Mouse (Mus musculus) heart, embryonic 14.5 days (tissue): ENCODE measurements around the gene Cpe. TPM values are rescaled to one million over a fixed set of nuclear protein-coding genes. Genes with fewer than 3 reads are reported as not detected.
"Not testable (repeated sequence)": the region's sequence is repeated elsewhere in the genome, so short reads cannot be mapped to it uniquely, and the experiment has no call there.

ENCODE experiments used
- ATAC-seq: fragments of 200-750 bp; cut with Nextera tagmentation; 2 replicates; pipeline ENCODE4 v1.8.0; 2017; ENCODE audit warnings: low read depth, moderate TSS enrichment; ENCODE audit not compliant: insufficient number of reproducible peaks, insufficient read depth, low FRiP score
- H3K27ac ChIP-seq, 2 experiments: fragments of 200-500 bp in 1 of 2; fragments of 300-500 bp in 1 of 2; sonication (generic) in 1 of 2; replicated peaks in 1 of 2; 2 replicates each; pipeline ENCODE4 v1.5.1; 2012 to 2014; ENCODE audit warnings: low read depth in 2 of 2, low read length in 2 of 2, control low read depth in 1 of 2, mild to moderate bottlenecking in 1 of 2, mixed read lengths in 1 of 2; ENCODE audit not compliant: control insufficient read depth in 1 of 2, insufficient read depth in 1 of 2
- H3K27me3 ChIP-seq: fragments of 300-500 bp; sonication (generic); 2 replicates; pipeline ENCODE4 v1.6.1; 2014; ENCODE audit warnings: mild to moderate bottlenecking, low read length, control low read depth; ENCODE audit not compliant: control insufficient read depth, insufficient read depth
- H3K36me3 ChIP-seq: fragments of 300-500 bp; sonication (generic); 2 replicates; pipeline ENCODE4 v1.6.1; 2014; ENCODE audit warnings: mild to moderate bottlenecking, control low read depth, low read length, mixed read lengths; ENCODE audit not compliant: control insufficient read depth, insufficient read depth
- H3K4me1 ChIP-seq, 2 experiments: fragments of 200-500 bp in 1 of 2; fragments of 300-500 bp in 1 of 2; sonication (generic) in 1 of 2; 2 replicates each; pipeline ENCODE4 v1.6.1; 2012 to 2014; ENCODE audit warnings: low read length in 2 of 2, control low read depth in 1 of 2, mixed read lengths in 1 of 2; ENCODE audit not compliant: control insufficient read depth in 2 of 2, insufficient read depth in 2 of 2
- H3K4me2 ChIP-seq: fragments of 300-500 bp; sonication (generic); 2 replicates; pipeline ENCODE4 v1.6.1; 2014; ENCODE audit warnings: mild to moderate bottlenecking, low read length
- H3K4me3 ChIP-seq, 2 experiments: fragments of 200-500 bp in 1 of 2; fragments of 300-500 bp in 1 of 2; sonication (generic) in 1 of 2; 2 replicates each; pipeline ENCODE4 v1.5.1; 2012 to 2014; ENCODE audit warnings: low read length in 2 of 2, mild to moderate bottlenecking in 2 of 2, control low read depth in 1 of 2, low read depth in 1 of 2, moderate library complexity in 1 of 2; ENCODE audit not compliant: control insufficient read depth in 1 of 2, insufficient read depth in 1 of 2
- H3K9ac ChIP-seq: fragments of 300-500 bp; sonication (generic); 2 replicates; pipeline ENCODE4 v1.6.1; 2014; ENCODE audit warnings: mild to moderate bottlenecking, low read length
- H3K9me3 ChIP-seq: fragments of 300-500 bp; sonication (generic); 2 replicates; pipeline ENCODE4 v1.6.1; 2016; ENCODE audit warnings: low read length, control low read depth; ENCODE audit not compliant: control insufficient read depth
- WGBS: fragments of 180-500 bp; shearing (Covaris S2); extraction: QIAGEN DNeasy Blood & Tissue Kit; methylation state at CpG from one replicate; pipeline ENCODE4 v1.1.7; 2014; 5-methylcytosine and 5-hydroxymethylcytosine counted together
- polyA plus RNA-seq: library from polyadenylated mRNA; unstranded; fragments of >200 nt; fragmentation: Nextera tagmentation; extraction: Ambion mirVana; gene quantifications from 2 replicates; pipeline ENCODE4 v1.2.1, GENCODE M21; 2014

Gene Cpe
- polyA plus RNA-seq, 1 experiment from 2014 or later = 295 TPM

DNA sequence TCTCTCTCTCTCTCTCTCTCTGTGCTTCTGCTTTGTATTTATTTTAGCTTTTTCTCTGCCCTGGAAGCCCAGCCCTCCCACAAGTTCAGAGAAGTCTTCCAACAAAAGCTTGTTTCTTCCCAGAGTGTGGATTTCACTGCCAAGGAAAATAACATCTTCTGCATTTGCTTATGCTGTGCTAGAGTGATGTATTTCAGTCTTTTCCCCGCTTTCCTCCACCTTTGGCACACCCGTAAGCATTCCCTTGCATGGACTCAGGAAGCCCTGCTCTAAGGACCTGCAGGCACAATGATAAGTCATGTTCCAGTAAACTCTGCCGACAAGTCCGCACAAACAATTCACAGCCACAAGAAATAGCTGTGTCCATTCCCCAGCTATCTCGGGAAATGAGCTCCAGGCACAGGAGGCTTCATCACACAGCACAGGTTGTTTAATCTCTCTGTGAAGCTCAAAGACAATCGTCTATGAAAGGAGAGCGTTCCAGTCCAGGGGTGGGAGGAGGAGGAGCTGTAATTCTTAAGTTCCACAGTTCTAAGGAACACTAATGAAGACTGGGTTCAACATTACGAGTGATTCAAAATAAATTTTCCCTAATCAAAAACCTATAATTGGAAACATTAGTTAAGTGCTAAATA lies 17.8 kb downstream of the Cpe start:
- H3K36me3 ChIP-seq = no peaks in the 10 kb centered on the region
- no peak overlapping the region for H3K9ac ChIP-seq
- H3K27ac ChIP-seq = peak overlapping the region; percentile 12 to 49; a peak in 2 of 4 replicates
- no peak overlapping the region for H3K4me3 ChIP-seq
- ATAC-seq = peak; percentile 87
- peaks cover 0 to 4% of the 10 kb centered on the region in 2 experiments; a peak in 1 of 4 replicates for H3K4me1 ChIP-seq
- no peaks in the 10 kb centered on the region for H3K27me3 ChIP-seq
- peaks cover 5% of the 10 kb centered on the region; the same call in 1 of the 2 replicates for H3K9me3 ChIP-seq
- peak overlapping the region; percentile 25; the same call in 1 of the 2 replicates for H3K4me2 ChIP-seq
- 38% methylated on average over 8 of the region's 8 CpGs for WGBS

DNA sequence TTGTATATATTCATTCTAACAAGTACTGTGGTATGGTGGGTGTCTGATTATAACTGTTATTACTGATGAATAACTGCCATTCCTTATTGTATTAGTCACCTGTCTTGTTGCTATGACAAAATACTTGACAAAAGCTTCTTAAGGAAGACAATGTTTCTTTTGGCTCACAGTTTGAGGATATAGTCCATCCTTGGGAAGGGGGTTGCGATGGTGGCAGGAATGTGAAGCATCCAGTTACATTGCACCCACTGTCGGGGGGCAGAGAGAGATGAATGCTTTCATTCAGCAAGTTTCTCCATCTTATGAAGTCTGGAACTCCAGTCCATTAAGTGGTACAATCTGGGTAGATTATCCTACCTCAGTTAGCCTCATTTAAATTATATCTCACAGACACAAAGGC lies 19.9 kb downstream of the Cpe start:
- Histone ChIP-seq H3K27me3 (no peaks in the 10 kb centered on the region), H3K9ac (no peak overlapping the region), H3K9me3 (peaks cover 5% of the 10 kb centered on the region; the same call in 1 of the 2 replicates), H3K4me2 (no peak overlapping the region), H3K4me1 (peaks cover 0 to 4% of the 10 kb centered on the region in 2 experiments; a peak in 1 of 4 replicates), H3K27ac (no peak overlapping the region), H3K4me3 (no peak overlapping the region), H3K36me3 (no peaks in the 10 kb centered on the region)
- no peak for ATAC-seq
- 53% methylated on average over 2 of the region's 2 CpGs for WGBS

DNA sequence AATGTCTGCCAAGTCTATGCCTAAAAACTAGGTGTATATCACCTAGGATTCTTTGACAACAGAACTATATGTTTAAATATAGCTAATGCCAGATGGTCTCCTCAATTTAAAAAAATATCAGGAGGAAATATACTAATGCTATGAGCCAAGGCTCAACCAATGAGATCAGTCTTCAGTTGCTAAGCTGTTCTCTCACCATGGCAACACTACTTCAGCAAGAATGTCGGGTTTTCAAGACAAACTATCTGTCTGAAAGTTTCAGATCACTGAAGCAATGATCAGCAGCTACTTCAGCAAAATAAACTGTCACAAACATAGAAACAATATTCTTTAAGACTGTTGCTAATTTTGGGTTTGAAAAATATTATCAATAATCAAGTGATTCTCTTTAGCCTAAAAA lies 20.9 kb downstream of the Cpe start:
- Histone ChIP-seq H3K9me3 (peaks cover 5% of the 10 kb centered on the region; the same call in 1 of the 2 replicates), H3K36me3 (no peaks in the 10 kb centered on the region), H3K4me3 (no peak overlapping the region), H3K4me2 (no peak overlapping the region), H3K27me3 (no peaks in the 10 kb centered on the region), H3K9ac (no peak overlapping the region), H3K4me1 (peaks cover 0 to 4% of the 10 kb centered on the region in 2 experiments; a peak in 1 of 4 replicates), H3K27ac (no peak overlapping the region)
- WGBS = 34% methylated on average over 1 of the region's 1 CpGs
- ATAC-seq = no peak

DNA sequence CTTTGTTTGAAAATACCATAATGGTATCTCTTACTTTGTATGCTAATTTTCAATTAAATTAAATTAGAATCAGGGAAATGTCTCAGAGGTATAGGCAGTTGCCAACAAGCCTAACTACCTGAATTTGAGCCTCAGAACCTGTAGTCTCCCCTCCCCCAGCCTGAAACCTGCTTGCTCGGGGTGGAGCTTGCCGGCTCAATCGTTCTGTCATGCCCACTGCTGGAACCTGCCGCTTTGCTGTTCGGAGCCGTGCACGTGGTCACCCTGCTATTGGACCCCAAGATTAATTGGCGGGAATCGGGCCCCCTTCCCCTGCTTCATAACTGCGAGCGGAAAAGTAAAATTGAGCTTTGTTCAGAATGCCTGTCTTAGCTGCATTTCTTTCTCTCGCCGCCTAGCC lies 26.5 kb downstream of the Cpe start:
- H3K9me3 ChIP-seq, H3K4me3 ChIP-seq, H3K36me3 ChIP-seq, H3K27me3 ChIP-seq, H3K4me2 ChIP-seq, ATAC-seq, H3K9ac ChIP-seq, H3K27ac ChIP-seq: not testable (repeated sequence)
- H3K4me1 ChIP-seq = peaks cover 8 to 14% of the 10 kb centered on the region in 2 experiments
- WGBS = 68% methylated on average over 13 of the region's 13 CpGs

DNA sequence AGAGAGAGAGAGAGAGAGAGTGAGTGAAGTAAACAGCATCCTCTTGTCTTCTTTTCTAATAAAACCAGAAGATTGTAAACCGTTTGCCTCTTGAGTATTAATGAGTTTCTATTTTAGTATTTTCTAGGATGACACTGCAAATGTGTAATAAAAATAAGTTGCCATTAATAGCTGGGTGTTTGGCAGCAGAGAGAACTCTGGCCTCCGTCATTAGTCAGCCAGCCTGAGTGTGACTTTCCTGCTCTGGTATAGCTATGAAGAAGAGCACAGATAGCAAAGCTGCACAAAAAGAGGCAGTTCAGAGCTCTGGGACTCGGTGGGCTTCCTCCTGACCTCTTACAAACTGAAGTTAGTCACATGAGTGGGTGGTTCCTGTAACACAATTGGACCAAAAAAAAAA lies 27.3 kb downstream of the Cpe start:
- Histone ChIP-seq H3K9ac (no peak overlapping the region), H3K36me3 (no peaks in the 10 kb centered on the region), H3K9me3 (no peaks in the 10 kb centered on the region), H3K4me2 (no peak overlapping the region), H3K4me1 (peaks cover 8 to 14% of the 10 kb centered on the region in 2 experiments), H3K27ac (peak overlapping the region; percentile 20; a peak in 2 of 4 replicates), H3K4me3 (no peak overlapping the region), H3K27me3 (no peaks in the 10 kb centered on the region)
- 15% methylated on average over 3 of the region's 3 CpGs for WGBS
- ATAC-seq = no peak

DNA sequence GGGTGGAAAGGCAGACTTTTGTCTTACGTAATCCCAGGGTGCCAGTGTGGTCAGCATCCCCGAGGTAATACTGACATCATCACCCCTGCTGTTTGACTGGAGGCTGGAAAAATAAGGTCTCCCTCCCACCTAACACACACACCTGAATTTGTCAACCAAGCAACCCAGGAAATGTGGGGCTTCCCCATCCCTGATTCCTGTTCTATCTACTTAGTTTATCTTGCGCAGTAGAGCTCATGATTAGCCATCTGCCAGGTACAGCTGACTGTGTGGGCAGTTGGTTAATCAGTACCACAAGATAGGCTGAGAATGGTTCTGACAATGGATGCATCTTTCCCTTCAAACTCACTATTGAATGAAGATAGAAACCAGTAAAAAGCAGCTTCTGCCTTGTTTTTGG lies 28.0 kb downstream of the Cpe start:
- Histone ChIP-seq H3K9ac (no peak overlapping the region), H3K9me3 (no peaks in the 10 kb centered on the region), H3K36me3 (no peaks in the 10 kb centered on the region), H3K4me1 (peaks cover 8 to 14% of the 10 kb centered on the region in 2 experiments), H3K4me3 (no peak overlapping the region), H3K27me3 (no peaks in the 10 kb centered on the region), H3K27ac (no peak overlapping the region), H3K4me2 (no peak overlapping the region)
- ATAC-seq = no peak
- 74% methylated on average over 3 of the region's 3 CpGs for WGBS

DNA sequence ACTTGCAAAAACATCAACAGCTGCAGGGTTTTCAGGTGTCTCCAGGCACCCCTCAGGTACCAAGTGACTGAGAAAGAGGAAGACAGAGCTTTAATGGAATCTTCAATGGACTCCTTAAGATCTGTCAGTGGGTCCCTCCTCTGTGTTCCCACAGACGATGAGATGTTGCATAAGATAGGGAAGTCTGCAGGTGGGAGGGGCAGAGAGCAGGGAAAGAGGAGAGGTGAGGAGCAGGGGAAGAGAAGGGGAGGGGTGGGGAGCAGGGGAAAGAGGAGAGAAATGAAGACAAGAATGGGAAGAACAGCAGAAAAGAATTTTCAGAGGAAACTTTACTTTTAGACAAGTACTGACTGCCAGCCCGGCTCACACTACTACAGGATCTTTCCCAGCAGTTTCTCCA lies 28.5 kb downstream of the Cpe start:
- no peaks in the 10 kb centered on the region for H3K27me3 ChIP-seq

DNA sequence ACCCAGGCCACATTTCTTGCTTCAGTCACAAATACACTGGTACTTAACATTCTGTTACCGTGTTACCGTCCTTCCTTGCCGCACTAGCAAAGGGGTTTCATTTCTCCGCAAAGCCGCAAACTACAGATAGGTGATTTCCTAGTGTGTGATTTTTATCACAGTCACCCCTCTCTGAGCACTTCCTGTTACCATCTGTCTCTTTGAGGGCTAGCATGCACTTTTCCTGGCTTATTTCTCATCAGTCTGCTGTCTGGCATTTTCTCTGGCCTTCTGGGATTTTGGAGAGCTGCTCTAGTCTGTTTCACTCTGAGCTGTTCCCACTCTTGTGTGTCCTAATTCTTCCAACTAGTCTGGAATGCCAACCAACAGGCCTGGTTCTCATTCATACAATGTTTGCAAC lies 33.8 kb downstream of the Cpe start:
- Histone ChIP-seq H3K27me3 (no peaks in the 10 kb centered on the region), H3K4me1 (no peaks in the 10 kb centered on the region; a peak in 1 of 4 replicates), H3K4me3 (no peak overlapping the region), H3K27ac (no peak overlapping the region), H3K4me2 (no peak overlapping the region), H3K9me3 (no peaks in the 10 kb centered on the region), H3K9ac (no peak overlapping the region), H3K36me3 (no peaks in the 10 kb centered on the region)
- 74% methylated on average over 5 of the region's 5 CpGs for WGBS
- no peak for ATAC-seq

More for the DNA sequence above, 28.5 kb downstream of the Cpe start:
- Histone ChIP-seq H3K4me2 (no peak overlapping the region), H3K4me3 (no peak overlapping the region), H3K4me1 (peaks cover 8 to 14% of the 10 kb centered on the region in 2 experiments), H3K36me3 (no peaks in the 10 kb centered on the region), H3K9ac (no peak overlapping the region), H3K9me3 (no peaks in the 10 kb centered on the region), H3K27ac (no peak overlapping the region)
- 49% methylated on average over 2 of the region's 2 CpGs for WGBS
- ATAC-seq = no peak
